Mouse (Mus musculus): Measurements from ENCODE around the gene Appbp2. TPM values are rescaled to one million over a fixed set of nuclear protein-coding genes. Genes with fewer than 3 reads are reported as not detected.

Appbp2 gene
- total RNA-seq, 2 experiments from 2014 or later, result 34.0 to 42.0 TPM

DNA sequence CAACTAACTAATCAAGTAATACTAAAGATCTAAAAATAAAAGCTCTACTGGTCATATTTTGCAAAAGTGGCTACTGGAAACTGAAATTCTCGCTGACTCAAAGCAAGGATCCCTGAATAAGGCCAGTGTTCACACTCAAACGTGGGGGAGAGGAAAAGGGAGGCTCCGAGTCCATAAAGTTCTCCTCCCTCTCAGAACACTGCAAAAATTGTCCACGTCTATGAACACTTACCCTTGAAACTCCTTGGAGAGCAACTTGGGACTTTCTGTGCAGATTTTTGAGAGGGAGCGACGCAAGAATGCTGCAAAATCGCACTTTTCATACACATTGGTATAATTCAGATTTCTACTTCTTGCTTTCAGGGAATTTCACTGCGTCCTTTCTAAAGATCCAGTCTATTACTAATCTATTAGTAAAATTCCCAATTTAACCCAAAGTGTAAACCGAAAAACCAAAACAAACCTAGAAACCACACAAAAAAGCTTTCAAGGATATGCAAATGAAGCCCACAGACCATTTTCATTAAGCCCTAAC, 1.2 kb downstream of the Appbp2 start:
- DNase-seq (ENCODE audit: low spot score in 2 of 2), result peak in 1 of 2 experiments; percentile 14

DNA sequence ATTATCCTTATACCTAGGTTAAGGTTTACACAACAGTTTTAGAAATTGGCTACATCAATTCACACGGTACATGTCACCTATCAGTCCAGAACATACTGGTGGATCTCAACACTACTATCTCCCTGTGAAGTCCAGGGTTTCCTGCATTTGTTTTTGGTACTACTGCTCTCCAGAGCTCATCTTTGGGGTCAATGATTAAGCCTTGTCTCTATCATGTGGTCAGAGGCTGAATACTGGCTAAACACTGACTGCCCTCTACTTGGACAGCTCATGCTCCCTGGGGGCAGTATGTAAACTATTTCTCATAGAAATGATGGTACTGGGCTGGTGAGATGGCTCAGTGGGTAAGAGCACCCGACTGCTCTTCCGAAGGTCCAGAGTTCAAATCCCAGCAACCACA, 11.7 kb downstream of the Appbp2 start:
- DNase-seq (ENCODE audit: low spot score in 2 of 2), result no peak

DNA sequence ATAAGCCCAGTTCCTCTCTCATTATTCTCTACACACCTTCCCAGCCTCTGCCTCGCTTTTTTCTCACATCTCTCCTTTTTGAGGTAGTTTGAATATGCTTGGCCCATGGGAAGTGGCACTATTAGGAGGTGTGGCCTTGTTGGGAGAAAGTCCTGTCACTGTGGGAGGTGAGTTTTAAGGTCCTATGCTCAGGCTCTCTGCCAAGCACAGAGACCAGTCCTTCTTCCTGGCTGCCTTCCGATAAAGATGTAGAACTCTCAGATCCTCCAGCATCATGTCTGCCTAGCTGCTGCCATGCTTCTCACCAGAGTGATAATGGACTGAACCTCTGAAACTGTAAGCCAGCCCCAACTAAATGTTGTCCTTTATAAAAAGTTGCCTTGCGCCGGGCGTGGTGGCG, 12.4 kb downstream of the Appbp2 start:
- DNase-seq (ENCODE audit: low spot score in 2 of 2), result no peak

GRCm38 (mm10) chr11:85219014-85219413, 15.9 kb downstream of the Appbp2 start:
- DNase-seq (ENCODE audit: low spot score in 2 of 2), result no peak

DNA sequence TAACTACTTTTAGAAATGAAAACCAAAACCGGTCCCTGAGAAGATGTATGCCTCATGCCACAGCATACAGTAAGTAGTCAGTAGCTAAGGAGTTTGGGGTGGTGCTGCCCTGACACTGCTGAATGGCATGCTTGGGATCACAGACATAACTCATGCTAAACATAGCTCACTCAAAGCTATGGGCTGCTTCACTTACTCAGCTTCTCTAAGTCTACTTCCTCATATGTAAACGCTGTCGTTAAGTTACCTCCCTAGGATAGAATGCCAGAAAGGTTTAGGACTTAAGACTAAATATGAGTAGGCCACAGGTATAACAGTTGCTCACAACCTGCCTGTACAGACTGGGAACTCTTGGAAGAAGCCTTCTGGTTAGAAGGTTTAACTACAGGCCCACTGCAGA, 20.3 kb downstream of the Appbp2 start:
- no peak for DNase-seq (ENCODE audit: low spot score in 2 of 2)

DNA sequence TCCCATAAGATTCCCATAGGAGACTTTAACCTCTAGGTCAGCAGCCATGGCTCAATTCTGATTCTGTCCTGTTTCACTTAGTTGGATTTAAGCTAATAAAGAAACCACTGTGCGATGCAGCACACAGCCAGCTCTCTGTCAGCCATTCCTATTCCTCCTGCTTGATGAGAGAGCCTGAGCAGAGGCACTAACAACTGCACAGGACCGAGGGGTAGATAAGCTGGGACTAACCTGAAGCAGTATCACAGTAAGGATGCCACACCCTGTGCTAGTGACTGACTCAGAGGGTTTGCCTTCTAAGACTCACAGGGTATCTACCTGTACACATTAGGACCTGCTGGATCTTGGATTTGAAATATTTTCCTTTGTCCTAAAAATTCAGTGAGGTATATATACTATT, 21.7 kb downstream of the Appbp2 start:
- DNase-seq (ENCODE audit: low spot score in 2 of 2), result no peak

GRCm38 (mm10) chr11:85211151-85211550, 23.8 kb downstream of the Appbp2 start:
- DNase-seq (ENCODE audit: low spot score in 2 of 2), result no peak

DNA sequence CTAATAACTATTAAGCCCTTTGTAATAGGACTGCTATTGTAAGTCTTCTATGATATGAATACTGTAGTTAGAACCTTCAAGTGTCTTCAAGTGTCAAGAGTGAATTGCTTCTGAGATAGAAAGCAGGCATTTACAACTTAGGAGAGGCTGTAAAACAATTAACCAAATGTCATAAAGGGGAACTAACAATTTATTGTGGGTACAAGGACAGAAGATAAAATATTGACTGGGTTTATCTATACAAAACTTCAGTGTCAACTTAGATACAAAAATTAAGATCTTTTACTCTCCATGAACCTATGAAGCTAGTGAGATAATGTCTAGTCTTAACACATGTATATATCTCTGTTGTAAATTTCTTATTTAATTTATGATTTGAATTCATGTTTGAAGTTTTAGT, 28.7 kb downstream of the Appbp2 start:
- DNase-seq (ENCODE audit: low spot score in 2 of 2), result no peak

- DNase-seq (ENCODE audit: low spot score in 2 of 2), result no peak
These were observed 36.0 kb downstream of the Appbp2 start for GRCm38 (mm10) chr11:85198906-85199305.

DNA sequence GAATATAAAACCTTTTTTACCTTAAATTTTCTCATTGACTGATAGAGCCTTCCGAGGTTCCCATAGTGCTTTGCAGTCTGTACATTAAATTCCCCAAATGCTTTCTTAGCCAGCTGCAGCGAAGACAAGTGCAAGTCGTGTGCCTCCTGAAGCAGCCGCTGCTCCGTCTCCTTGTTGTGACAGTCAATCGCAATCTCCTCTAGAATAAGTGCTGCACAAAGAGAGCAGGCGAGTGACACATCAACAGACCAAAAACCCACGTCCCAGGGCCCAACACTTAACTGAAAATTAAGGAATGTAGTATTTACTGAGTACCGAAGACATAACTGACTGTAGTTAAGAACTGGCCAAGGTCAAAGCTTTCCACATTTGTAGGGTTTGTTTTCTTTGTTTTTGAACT, 38.9 kb downstream of the Appbp2 start:
- DNase-seq (ENCODE audit: low spot score in 2 of 2), result no peak

DNA sequence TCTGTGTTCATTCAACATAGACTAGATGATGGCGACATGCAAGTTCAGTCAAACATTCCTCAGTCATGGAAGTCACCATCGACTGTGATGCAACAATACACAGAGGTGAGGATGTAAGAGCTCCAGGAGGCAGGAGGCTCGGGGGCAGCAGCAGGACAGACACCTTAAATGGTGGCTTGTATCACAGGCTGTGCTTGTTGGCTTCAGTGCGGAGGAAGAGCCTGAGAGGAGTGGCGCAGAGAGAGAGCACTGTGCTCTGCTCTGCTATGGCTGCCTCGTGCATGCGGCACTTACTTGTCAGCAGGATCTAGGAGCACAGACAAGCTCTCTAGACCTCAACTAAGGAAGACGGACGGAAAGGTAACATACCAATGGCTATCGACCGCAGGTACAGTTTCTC, 40.7 kb downstream of the Appbp2 start:
- DNase-seq (ENCODE audit: low spot score in 2 of 2), result no peak

DNA sequence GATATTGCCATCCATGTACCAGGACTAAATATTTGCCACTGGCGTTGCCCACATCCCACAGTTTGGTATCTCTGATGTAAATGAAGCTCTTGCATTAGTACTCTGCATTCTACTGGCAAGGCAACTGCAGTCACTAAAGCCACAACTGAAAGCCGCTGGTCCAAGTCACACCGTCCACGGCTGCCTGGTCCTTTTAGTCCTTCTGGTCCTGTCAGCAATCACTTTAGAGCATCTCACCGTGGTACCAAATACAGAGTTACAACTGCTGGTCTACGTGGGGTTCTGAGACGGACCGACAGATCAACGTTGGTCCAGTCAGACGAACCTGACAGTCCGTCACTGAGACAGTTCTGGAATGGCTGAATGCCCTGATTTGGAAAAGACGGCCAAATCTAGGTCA, 44.2 kb downstream of the Appbp2 start:
- DNase-seq (ENCODE audit: low spot score in 2 of 2), result no peak

GRCm38 (mm10) chr11:85189110-85189509, 45.8 kb downstream of the Appbp2 start:
- no peak for DNase-seq (ENCODE audit: low spot score in 2 of 2)

DNA sequence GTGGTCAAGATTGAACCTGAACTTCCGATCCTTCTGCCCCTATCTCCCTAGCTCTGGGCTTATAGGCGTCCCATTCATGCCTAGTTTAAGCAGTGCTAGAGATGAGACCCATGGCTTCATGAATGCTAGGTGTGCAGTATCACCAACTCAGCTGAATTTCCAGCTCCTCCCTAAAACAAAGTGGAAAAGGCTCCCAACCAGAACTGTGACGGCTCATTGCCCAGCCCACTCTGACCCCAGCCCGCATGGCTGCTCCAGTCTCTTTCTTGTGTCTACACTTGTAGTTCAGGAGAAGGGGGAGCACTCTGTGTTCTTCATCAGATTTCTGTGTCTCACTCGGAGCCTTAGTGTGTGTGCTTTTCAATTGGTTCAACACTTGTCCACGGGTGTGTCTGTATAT, 50.1 kb downstream of the Appbp2 start:
- DNase-seq (ENCODE audit: low spot score in 2 of 2), result no peak

GRCm38 (mm10) chr11:85184082-85184481, 50.8 kb downstream of the Appbp2 start:
- DNase-seq (ENCODE audit: low spot score in 2 of 2), result peak; percentile 31 to 38

GRCm38 (mm10) chr11:85183284-85183779, 51.6 kb downstream of the Appbp2 start:
- DNase-seq (ENCODE audit: low spot score in 2 of 2), result no peak

DNA sequence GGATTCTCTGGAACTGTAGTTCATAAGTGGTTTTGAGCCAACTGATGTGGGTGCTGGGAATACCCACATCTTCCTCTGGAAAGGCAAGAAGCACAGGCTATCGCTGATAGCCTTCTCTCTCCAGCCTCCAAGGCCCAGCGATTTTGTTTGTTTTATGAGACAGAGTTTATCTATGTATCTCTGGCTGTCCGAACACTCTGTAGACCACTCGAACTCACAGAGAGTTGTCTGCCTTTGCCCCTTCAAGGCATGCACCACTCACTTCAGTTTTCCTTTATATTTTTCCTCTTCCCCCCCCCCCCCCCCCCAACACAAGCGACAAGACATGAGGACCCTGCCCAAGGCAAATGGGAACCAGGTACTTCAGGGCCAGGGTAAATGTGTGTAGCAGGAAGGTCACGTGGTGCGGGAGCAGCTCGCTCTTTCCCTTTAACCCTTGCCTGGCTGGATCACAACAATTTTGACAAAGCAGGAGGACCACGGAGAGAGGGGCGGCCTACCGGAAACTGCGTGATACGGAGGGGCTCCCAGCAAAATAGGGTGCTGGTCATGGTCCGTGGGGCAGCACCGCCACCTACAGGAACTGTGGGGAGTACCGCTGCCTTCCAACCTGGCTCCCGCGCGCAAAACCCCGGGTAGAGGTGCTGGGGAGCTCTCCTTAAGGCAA, 52.2 kb downstream of the Appbp2 start:
- DNase-seq (ENCODE audit: low spot score in 2 of 2), result peak; percentile 58 to 66

GRCm38 (mm10) chr11:85178413-85178812, 56.5 kb downstream of the Appbp2 start:
- DNase-seq (ENCODE audit: low spot score in 2 of 2), result no peak

- DNase-seq (ENCODE audit: low spot score in 2 of 2), result no peak
These were observed 57.2 kb downstream of the Appbp2 start for GRCm38 (mm10) chr11:85177761-85178160.

GRCm38 (mm10) chr11:85175941-85176340, 59.0 kb downstream of the Appbp2 start:
- no peak for DNase-seq (ENCODE audit: low spot score in 2 of 2)

DNA sequence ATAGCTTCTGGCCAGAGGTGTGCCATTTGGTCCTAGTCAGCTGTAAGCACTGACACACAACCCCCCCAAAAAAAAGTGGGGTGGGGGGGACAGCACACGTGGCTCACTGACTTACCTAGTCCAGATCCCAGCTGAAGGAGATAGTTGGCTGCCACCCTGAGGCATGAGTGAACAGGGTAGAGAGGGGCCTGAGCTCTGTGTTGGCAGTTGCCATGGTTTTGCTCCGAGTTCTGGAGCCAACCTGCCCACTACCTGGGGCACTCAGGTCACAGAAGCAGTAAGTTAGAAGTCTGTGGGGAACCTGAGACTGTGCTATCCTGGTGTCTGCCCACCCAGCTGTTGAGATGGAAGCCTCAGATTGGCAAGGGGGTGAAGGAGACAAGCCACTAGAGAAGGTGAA, 64.1 kb downstream of the Appbp2 start:
- no peak for DNase-seq (ENCODE audit: low spot score in 2 of 2)

GRCm38 (mm10) chr11:85170058-85170740, 64.7 kb downstream of the Appbp2 start, which contains the start of gene 1700125H20Rik:
1700125H20Rik (plus strand) TSS chr11:85170404.
- peak; percentile 93 to 94 for DNase-seq (ENCODE audit: low spot score in 2 of 2)
